Mouse (Mus musculus) liver, embryonic 14.5 days (tissue): Measurements from ENCODE around the gene Itgb3.

ENCODE experiments used
- CTCF ChIP-seq: IDR thresholded peaks from 2 replicates; pipeline ENCODE4 v1.5.1; 2016; ENCODE audit warnings: antibody characterized with exemption, low read depth, control low read depth
- EP300 ChIP-seq: IDR thresholded peaks from 2 replicates; pipeline ENCODE4 v1.6.1; 2016; ENCODE audit warnings: antibody characterized with exemption, low read depth

GRCm38 (mm10) chr11:104582630-104583364, 25.0 kb upstream of the Itgb3 start:
- TF ChIP-seq EP300 (no peak), CTCF (no peak)
